Mouse (Mus musculus) gastrocnemius, adult 8-10 months (tissue): ENCODE data around the gene Col15a1. TPM values are rescaled to one million over a fixed set of nuclear protein-coding genes. Genes with fewer than 3 reads are reported as not detected.

Source experiments
- DNase-seq, 2 experiments: peaks; one replicate each; pipeline ENCODE4 v3.0.0; 2022; ENCODE audit warnings: low spot score in 2 of 2
- total RNA-seq, 4 experiments: library from RNA; stranded (reverse); gene quantifications; 2 replicates each; pipeline ENCODE4 v1.2.4; 2022

The Col15a1 gene
- total RNA-seq, 4 experiments from 2014 or later: 9.7 to 30.8 (median 14.9) TPM

- no peak for DNase-seq
These were observed 141.8 kb downstream of the Col15a1 start for GRCm38 (mm10) chr4:47349759-47350158.

GRCm38 (mm10) chr4:47351386-47352049 is 143.6 kb downstream of the Col15a1 start:
- peak in 1 of 2 experiments; percentile 25 for DNase-seq

- DNase-seq: peak in 1 of 2 experiments; percentile 50
These were observed 144.2 kb downstream of the Col15a1 start for GRCm38 (mm10) chr4:47352061-47352661.

- peak; percentile 97 to 99 for DNase-seq
These were observed 144.9 kb downstream of the Col15a1 start, which contains the start of gene Tgfbr1 for GRCm38 (mm10) chr4:47352803-47353388. Gene Tgfbr1 (plus strand): TSS chr4:47353222.

- peak in 1 of 2 experiments; percentile 68 for DNase-seq
These were observed 145.6 kb downstream of the Col15a1 start for GRCm38 (mm10) chr4:47353416-47354111.

- no peak for DNase-seq
These were observed 146.3 kb downstream of the Col15a1 start for GRCm38 (mm10) chr4:47354304-47354703.

GRCm38 (mm10) chr4:47362662-47363061 is 154.7 kb downstream of the Col15a1 start:
- no peak for DNase-seq

Other genes with a start within 250 kb of the Col15a1 start
- gene Gabbr2, start 216.3 kb upstream of the Col15a1 start, total RNA-seq: under 1 TPM in 2 of 4 experiments, not detected in 2; 0.05 to 0.17 TPM
- gene Anks6, start 150.7 kb upstream of the Col15a1 start, total RNA-seq: 1 to 10 TPM in 2 of 4 experiments, under 1 TPM in 2; 0.78 to 1.7 (median 1.1) TPM
- under 1 TPM in 2 of 4 experiments, not detected in 2; 0.12 to 0.16 TPM for gene Galnt12, start 116.3 kb upstream of the Col15a1 start, total RNA-seq
- 10 to 100 TPM; 22.8 to 32.9 (median 25.5) TPM for gene Tgfbr1, start 145.1 kb downstream of the Col15a1 start, total RNA-seq